Mouse (Mus musculus): ENCODE measurements around the gene Ric3.

DNA sequence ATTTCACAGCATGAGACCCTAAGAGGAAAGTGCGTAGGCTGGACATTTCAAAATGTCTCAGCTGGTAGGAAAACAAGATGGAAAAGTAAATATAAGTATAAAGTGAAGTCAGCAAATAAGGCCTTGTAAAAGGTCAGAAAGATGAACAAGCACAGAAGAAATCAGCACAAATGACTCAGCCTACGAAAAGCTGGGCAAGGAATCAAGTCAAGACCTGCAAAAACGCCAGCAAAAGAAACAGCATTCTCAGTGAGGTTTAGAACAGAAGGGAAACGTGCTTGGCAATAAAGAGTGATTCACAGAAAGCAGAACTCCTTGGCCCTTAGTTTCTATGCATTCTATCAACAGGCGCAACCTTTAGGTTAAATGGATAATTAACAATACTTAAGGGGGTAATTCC lies 10.8 kb downstream of the Ric3 start:
- TF ChIP-seq CTCF (IDR thresholded peaks at IDR 0.05; ENCODE audit: insufficient read depth, low read length) (no peak), POLR2A (IDR thresholded peaks at IDR 0.05; ENCODE audit: borderline replicate concordance, extremely low read depth, low read depth, low read length) (no peak)

Data from lung, adult 2 months (tissue).